Mouse (Mus musculus): ENCODE data around the gene 4930412O13Rik. TPM values are rescaled to one million over a fixed set of nuclear protein-coding genes. Genes with fewer than 3 reads are reported as not detected.

4930412O13Rik gene
- polyA plus RNA-seq, 1 experiment from 2014 or later = 2.6 TPM

DNA sequence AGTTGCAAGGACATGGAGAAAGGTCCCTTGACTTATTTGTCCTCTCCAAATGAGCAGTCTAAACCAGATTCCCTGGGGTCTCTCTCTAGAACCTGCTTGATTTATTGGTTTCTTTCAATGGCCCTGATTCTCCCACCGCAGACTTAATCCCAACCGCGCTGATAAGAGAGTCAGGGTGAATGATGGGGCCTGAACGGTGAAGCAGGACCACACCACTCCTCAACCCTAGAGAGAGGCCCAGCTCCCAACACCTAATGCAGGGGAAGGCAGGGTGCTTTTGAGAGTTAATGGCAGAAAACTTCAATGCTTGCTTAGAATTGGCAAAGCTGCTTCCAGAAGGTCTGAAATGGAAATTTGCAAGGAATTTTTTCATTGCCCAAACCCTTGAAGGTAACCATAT is 5.8 kb upstream of the 4930412O13Rik start:
- H3K27ac ChIP-seq = no peak overlapping the region
- H3K4me1 ChIP-seq = peaks cover 48% of the 10 kb centered on the region
- H3K27me3 ChIP-seq (ENCODE audit: insufficient read depth, poor library complexity, severe bottlenecking) = peaks cover 70% of the 10 kb centered on the region
- H3K4me3 ChIP-seq = peak overlapping the region; percentile 71; the same call in 1 of the 2 replicates
- under 1% methylated on average over 4 of the region's 4 CpGs for WGBS
- H3K9me3 ChIP-seq = no peaks in the 10 kb centered on the region
- 0 out of 2 replicates have a peak, but pooled peaks cover 6% of the 10 kb centered on the region for H3K36me3 ChIP-seq
- no peak for DNase-seq (ENCODE audit: low spot score)

DNA sequence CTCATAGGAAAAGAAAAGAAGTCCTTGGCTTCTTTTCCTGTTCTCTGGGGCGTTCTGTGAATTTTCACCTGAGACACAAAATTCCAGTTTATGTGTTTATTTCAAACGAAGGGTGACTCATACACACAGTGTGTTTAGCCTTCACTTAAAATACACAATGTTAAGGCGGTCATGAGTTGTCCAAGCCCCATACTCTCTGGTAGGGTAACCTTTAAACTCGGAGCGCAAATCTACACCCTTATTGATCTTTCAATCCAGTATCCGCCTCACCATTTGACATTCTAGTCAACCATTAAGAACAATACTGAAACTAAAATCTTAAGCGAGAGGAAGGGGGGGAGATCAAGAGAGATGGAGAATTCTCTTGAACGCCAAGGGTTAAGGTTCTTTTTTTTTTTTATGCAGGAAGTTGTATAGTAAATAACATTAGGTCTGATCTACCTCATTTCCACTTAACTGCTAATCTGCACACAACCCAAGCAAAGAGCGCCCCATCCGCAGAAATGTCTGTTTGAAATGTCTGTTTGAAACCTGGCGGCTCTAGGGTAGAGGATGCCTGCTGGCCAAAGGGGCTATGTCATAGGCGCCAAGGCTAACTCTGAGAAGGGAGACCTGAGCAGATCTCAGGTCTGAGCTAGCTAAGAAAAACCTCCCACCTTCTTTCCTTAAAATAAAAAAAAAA is 5.2 kb upstream of the 4930412O13Rik start:
- H3K4me1 ChIP-seq = peaks cover 48% of the 10 kb centered on the region
- DNase-seq (ENCODE audit: low spot score) = no peak
- no peaks in the 10 kb centered on the region for H3K9me3 ChIP-seq
- H3K27ac ChIP-seq = no peak overlapping the region
- WGBS = 17% methylated on average over 12 of the region's 12 CpGs
- H3K27me3 ChIP-seq (ENCODE audit: insufficient read depth, poor library complexity, severe bottlenecking) = peaks cover 70% of the 10 kb centered on the region
- peak overlapping the region; percentile 71 for H3K4me3 ChIP-seq
- 0 out of 2 replicates have a peak, but pooled peaks cover 6% of the 10 kb centered on the region for H3K36me3 ChIP-seq

GRCm38 (mm10) chr2:9876621-9877325 is 4.3 kb upstream of the 4930412O13Rik start:
- H3K36me3 ChIP-seq = 0 out of 2 replicates have a peak, but pooled peaks cover 4% of the 10 kb centered on the region
- H3K4me3 ChIP-seq = peak overlapping the region; percentile 71
- H3K9me3 ChIP-seq = no peaks in the 10 kb centered on the region
- WGBS = 2% methylated on average over 31 of the region's 31 CpGs
- peak overlapping the region; percentile 84 for H3K27ac ChIP-seq
- H3K4me1 ChIP-seq = peaks cover 49% of the 10 kb centered on the region
- no peak for DNase-seq (ENCODE audit: low spot score)
- peaks cover 70% of the 10 kb centered on the region for H3K27me3 ChIP-seq (ENCODE audit: insufficient read depth, poor library complexity, severe bottlenecking)

DNA sequence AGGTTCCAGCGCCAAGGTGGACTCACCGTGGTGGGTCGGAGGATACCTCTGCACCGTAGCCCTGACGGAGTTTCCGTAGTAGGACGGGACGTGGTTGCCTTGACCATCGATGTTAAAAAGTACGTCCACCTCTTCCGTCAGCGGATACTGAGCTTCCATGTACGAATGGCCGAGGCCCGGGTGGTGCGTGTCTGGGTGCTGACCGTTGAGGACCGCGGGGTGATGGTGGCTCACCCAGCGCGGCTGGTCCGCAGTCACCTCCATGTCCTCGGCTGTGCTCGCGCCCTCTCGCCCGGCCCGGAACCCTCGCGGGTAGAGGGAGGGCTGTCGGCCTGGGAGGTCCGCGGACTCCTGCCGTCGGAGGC is 3.7 kb upstream of the 4930412O13Rik start:
- H3K9me3 ChIP-seq = no peaks in the 10 kb centered on the region
- peak overlapping the region; percentile 71 for H3K4me3 ChIP-seq
- peaks cover 74% of the 10 kb centered on the region for H3K27me3 ChIP-seq (ENCODE audit: insufficient read depth, poor library complexity, severe bottlenecking)
- H3K27ac ChIP-seq = peak overlapping the region; percentile 84
- 0 out of 2 replicates have a peak, but pooled peaks cover 4% of the 10 kb centered on the region for H3K36me3 ChIP-seq
- WGBS = under 1% methylated on average over 35 of the region's 35 CpGs
- no peak for DNase-seq (ENCODE audit: low spot score)
- peaks cover 49% of the 10 kb centered on the region for H3K4me1 ChIP-seq

GRCm38 (mm10) chr2:9877966-9878563 is 3.0 kb upstream of the 4930412O13Rik start:
- WGBS = under 1% methylated on average over 19 of the region's 19 CpGs
- peak overlapping the region; percentile 84; the same call in 1 of the 2 replicates for H3K27ac ChIP-seq
- H3K9me3 ChIP-seq = no peaks in the 10 kb centered on the region
- DNase-seq (ENCODE audit: low spot score) = no peak
- peaks cover 49% of the 10 kb centered on the region for H3K4me1 ChIP-seq
- 0 out of 2 replicates have a peak, but pooled peaks cover 4% of the 10 kb centered on the region for H3K36me3 ChIP-seq
- peak overlapping the region; percentile 71 for H3K4me3 ChIP-seq
- H3K27me3 ChIP-seq (ENCODE audit: insufficient read depth, poor library complexity, severe bottlenecking) = peaks cover 76% of the 10 kb centered on the region

DNA sequence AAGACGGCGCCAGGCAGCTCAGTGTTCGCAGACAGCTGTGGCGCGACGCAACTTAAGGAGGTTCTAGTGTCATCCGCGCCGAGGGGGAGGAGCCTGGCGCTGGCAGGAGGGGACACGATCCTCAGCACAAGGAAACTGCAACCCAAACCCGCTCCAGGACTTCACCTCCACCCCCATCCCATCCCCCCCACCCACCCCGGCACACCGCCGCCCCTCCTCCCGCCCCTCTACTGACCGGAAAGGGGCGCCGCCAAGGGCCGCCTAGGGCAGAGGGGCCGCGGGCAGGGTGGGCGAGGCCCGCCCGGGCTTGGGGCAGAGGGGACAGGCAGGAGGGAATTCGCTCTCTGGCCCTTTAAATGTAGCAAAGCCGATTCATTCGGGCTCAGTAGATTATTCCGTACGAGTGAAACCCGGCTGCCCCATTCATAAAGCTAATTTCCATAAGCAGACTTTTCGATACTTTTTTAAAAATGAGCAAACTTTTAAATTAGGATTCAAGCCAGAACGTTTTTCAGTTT is 2.4 kb upstream of the 4930412O13Rik start:
- peak overlapping the region; percentile 84 for H3K27ac ChIP-seq
- no peaks in the 10 kb centered on the region for H3K9me3 ChIP-seq
- H3K36me3 ChIP-seq = 0 out of 2 replicates have a peak, but pooled peaks cover 4% of the 10 kb centered on the region
- peak; percentile 90 for DNase-seq (ENCODE audit: low spot score)
- WGBS = under 1% methylated on average over 28 of the region's 33 CpGs
- H3K4me3 ChIP-seq = peak overlapping the region; percentile 71
- peaks cover 76% of the 10 kb centered on the region for H3K27me3 ChIP-seq (ENCODE audit: insufficient read depth, poor library complexity, severe bottlenecking)
- peaks cover 52% of the 10 kb centered on the region for H3K4me1 ChIP-seq

GRCm38 (mm10) chr2:9879092-9879491 is 2.0 kb upstream of the 4930412O13Rik start:
- peak overlapping the region; percentile 71 for H3K4me3 ChIP-seq
- under 1% methylated on average over 22 of the region's 22 CpGs for WGBS
- no peaks in the 10 kb centered on the region for H3K9me3 ChIP-seq
- H3K4me1 ChIP-seq = peaks cover 52% of the 10 kb centered on the region
- peaks cover 76% of the 10 kb centered on the region for H3K27me3 ChIP-seq (ENCODE audit: insufficient read depth, poor library complexity, severe bottlenecking)
- no peak for DNase-seq (ENCODE audit: low spot score)
- H3K27ac ChIP-seq = peak overlapping the region; percentile 73; the same call in 1 of the 2 replicates
- H3K36me3 ChIP-seq = 0 out of 2 replicates have a peak, but pooled peaks cover 4% of the 10 kb centered on the region

- Histone ChIP-seq H3K36me3 (0 out of 2 replicates have a peak, but pooled peaks cover 2% of the 10 kb centered on the region), H3K27me3 (ENCODE audit: insufficient read depth, poor library complexity, severe bottlenecking) (peaks cover 76% of the 10 kb centered on the region), H3K4me1 (peaks cover 52% of the 10 kb centered on the region), H3K9me3 (no peaks in the 10 kb centered on the region), H3K27ac (peak overlapping the region; percentile 73; the same call in 1 of the 2 replicates), H3K4me3 (peak overlapping the region; percentile 71)
- under 1% methylated on average over 21 of the region's 21 CpGs for WGBS
- DNase-seq (ENCODE audit: low spot score) = peak; percentile 98
These were observed 1.6 kb upstream of the 4930412O13Rik start for GRCm38 (mm10) chr2:9879493-9879892.

DNA sequence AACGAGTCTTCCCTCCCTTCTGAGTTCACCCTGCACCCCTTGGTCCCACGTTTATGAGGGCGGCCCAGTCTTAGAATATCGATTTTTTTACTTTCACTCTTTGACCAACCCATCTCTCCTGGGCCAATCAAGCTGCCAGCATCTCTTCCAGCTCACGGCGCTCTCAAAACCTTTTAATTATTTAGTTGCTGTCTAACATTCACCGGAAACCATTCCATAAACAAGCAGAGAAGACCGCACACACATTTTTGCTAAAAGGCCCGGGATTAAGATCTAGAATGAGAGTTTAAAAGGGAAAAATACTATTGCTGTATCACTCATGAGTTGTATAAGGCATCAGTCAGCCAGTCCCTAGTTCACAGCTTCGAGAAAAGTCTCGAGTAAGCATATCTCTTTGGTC is 781 bp upstream of the 4930412O13Rik start:
- Histone ChIP-seq H3K9me3 (no peaks in the 10 kb centered on the region), H3K4me3 (peak overlapping the region; percentile 71), H3K4me1 (peaks cover 46% of the 10 kb centered on the region), H3K27me3 (ENCODE audit: insufficient read depth, poor library complexity, severe bottlenecking) (peaks cover 76% of the 10 kb centered on the region), H3K27ac (no peak overlapping the region), H3K36me3 (no peaks in the 10 kb centered on the region)
- no peak for DNase-seq (ENCODE audit: low spot score)
- WGBS = 5% methylated on average over 11 of the region's 11 CpGs

GRCm38 (mm10) chr2:9881611-9882023 is 565 bp downstream of the 4930412O13Rik start:
- Histone ChIP-seq H3K9me3 (no peaks in the 10 kb centered on the region), H3K4me3 (peak overlapping the region; percentile 71), H3K36me3 (no peaks in the 10 kb centered on the region), H3K27ac (peak overlapping the region; percentile 89), H3K4me1 (peaks cover 46% of the 10 kb centered on the region), H3K27me3 (ENCODE audit: insufficient read depth, poor library complexity, severe bottlenecking) (peaks cover 76% of the 10 kb centered on the region)
- no peak for DNase-seq (ENCODE audit: low spot score)
- WGBS = 2% methylated on average over 13 of the region's 13 CpGs

DNA sequence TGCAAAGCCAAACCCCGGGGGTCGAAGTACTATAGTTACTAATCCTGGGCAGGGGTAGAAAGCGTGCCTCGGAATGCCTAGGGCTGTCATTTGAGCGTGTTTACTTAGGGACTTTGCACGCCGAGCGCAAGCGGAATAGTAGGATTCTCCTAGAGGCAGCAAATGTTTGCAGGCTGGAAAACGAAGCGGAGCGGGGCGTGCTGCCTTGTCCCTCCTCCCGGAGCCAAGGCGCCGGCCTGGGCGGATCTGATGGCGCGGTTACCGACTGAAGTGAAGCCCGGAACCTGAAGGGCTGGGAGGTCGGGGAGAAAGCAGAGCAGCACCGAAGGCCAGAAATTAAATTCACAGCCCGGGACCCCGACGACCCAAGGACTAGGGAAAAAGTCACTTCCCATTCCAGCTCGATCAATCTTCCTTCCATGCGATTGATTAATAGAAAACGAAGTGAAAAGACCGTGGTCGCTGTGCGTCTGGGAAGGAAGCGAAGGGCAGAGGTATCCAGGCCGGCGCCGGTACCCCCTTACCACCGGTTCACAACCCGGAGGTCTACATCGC is 1.4 kb downstream of the 4930412O13Rik start:
- Histone ChIP-seq H3K27ac (peak overlapping the region; percentile 89), H3K4me3 (peak overlapping the region; percentile 71), H3K9me3 (no peaks in the 10 kb centered on the region), H3K36me3 (no peaks in the 10 kb centered on the region), H3K4me1 (peaks cover 39% of the 10 kb centered on the region), H3K27me3 (ENCODE audit: insufficient read depth, poor library complexity, severe bottlenecking) (peaks cover 76% of the 10 kb centered on the region)
- WGBS = under 1% methylated on average over 39 of the region's 39 CpGs
- no peak for DNase-seq (ENCODE audit: low spot score)
